Mouse (Mus musculus): ENCODE results near the gene Naif1. TPM values are rescaled to one million over a fixed set of nuclear protein-coding genes. Genes with fewer than 3 reads are reported as not detected.
"Not testable (repeated sequence)": the region's sequence is repeated elsewhere in the genome, so short reads cannot be mapped to it uniquely, and the experiment has no call there.

The Naif1 gene
- polyA plus RNA-seq, 1 experiment from 2014 or later = 2.9 TPM

DNA sequence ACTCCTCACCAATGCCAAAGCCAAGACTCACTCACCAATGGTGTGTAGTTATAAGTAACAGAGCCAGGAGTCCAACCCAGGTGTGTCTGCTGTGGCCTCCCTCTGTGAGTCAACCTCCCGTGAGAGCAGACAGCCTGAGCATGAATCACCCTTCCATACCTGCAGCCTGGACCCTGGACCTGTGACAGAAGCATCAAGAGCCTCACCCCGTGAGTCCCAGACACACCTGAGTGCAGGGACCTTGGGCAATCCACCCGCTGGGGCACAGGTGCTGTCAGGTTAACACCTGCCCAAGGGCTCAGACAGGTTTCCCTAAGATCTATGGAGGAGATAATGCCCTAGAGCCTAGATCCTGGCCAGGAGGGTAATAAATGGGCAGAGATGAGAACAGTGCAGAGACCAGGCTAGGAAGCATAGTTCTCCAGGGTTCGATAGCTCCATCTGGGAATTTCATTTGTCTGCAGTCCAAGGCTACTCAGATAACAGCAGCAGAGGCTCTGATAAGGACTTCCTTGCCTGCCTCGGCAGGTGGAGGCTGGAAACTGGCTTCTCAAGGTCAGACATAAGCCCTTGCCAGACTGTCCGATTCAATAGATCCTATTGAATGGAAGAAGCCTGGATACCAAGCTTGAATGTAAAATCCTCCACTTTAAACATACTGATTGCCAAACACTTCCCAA, 20.9 kb downstream of the Naif1 start:
- H3K4me2 ChIP-seq = no peak overlapping the region
- H3K4me1 ChIP-seq = no peaks in the 10 kb centered on the region
- no peak overlapping the region for H3K27ac ChIP-seq
- ATAC-seq = no peak
- H3K27me3 ChIP-seq (replicated peaks) = no peaks in the 10 kb centered on the region
- H3K9me3 ChIP-seq (replicated peaks) = no peaks in the 10 kb centered on the region
- no peaks in the 10 kb centered on the region for H3K36me3 ChIP-seq
- no peak overlapping the region for H3K9ac ChIP-seq
- WGBS (ENCODE audit: insufficient replicate concordance) = 54% methylated on average over 6 of the region's 6 CpGs
- H3K4me3 ChIP-seq = no peak overlapping the region

DNA sequence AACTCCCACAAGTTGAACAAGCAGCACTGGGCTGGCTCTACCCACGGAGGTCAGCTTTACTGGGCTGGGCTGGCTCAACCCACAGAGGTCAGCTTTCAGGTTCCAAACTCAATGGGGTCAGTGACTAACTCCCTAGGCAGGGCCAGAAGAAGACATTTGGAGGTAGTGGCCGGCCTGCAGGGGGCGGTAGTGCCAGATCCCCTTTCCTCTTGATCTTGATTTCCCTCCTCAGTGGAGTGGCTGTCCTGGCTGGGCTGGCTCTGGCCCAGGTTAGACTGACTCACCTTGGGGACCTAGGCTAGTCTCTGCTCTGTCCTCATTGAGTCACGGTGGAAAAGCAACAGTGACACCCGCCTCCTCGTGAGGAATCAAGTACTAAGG, 21.4 kb downstream of the Naif1 start:
- Histone ChIP-seq H3K27me3 (replicated peaks) (no peaks in the 10 kb centered on the region), H3K4me1 (no peaks in the 10 kb centered on the region), H3K36me3 (no peaks in the 10 kb centered on the region), H3K27ac (no peak overlapping the region), H3K9ac (no peak overlapping the region), H3K9me3 (replicated peaks) (no peaks in the 10 kb centered on the region), H3K4me3 (no peak overlapping the region), H3K4me2 (no peak overlapping the region)
- WGBS (ENCODE audit: insufficient replicate concordance) = 76% methylated on average over 6 of the region's 6 CpGs
- no peak for ATAC-seq

DNA sequence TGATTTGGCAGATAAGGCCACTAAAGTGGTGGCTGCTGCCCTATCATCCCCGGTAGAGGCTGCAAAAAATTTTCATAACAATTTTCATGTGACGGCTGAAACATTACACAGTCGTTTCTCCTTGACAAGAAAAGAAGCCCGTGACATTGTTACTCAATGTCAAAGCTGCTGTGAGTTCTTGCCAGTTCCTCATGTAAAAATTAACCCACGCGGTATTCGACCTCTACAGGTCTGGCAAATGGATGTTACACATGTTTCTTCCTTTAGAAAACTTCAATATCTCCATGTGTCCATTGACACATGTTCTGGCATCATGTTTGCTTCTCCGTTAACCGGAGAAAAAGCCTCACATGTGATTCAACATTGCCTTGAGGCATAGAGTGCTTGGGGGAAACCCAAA, 25.1 kb downstream of the Naif1 start:
- not testable (repeated sequence) for H3K36me3 ChIP-seq; H3K4me2 ChIP-seq; H3K27me3 ChIP-seq (replicated peaks); H3K9me3 ChIP-seq (replicated peaks); H3K9ac ChIP-seq; ATAC-seq; H3K4me3 ChIP-seq; H3K4me1 ChIP-seq; H3K27ac ChIP-seq
- 91% methylated on average over 4 of the region's 9 CpGs for WGBS (ENCODE audit: insufficient replicate concordance)

DNA sequence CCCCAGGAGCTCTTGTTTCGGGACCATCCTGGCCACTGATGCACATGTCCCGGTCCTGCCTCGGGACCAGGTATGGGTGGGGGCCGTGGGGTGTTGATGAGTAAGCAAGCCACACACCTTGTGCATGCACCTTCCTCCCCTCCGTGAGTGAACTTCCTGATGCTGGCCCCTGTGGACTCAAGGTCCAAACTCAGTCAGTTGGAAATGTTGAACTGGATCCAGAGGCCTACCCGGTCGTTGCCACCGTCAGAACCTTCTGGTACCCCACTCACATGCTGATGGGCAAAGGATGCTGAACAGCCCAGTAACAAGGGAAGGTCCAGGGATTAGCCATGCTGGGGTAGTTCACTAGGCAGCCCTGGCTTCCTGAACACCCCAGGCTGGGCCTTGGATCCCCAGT, 32.1 kb downstream of the Naif1 start:
- WGBS (ENCODE audit: insufficient replicate concordance) = 83% methylated on average over 8 of the region's 8 CpGs
- Histone ChIP-seq H3K36me3 (no peaks in the 10 kb centered on the region), H3K27me3 (replicated peaks) (no peaks in the 10 kb centered on the region), H3K4me3 (no peak overlapping the region), H3K9ac (no peak overlapping the region), H3K4me1 (peaks cover 17% of the 10 kb centered on the region), H3K27ac (no peak overlapping the region), H3K4me2 (no peak overlapping the region), H3K9me3 (replicated peaks) (no peaks in the 10 kb centered on the region)
- ATAC-seq = no peak

DNA sequence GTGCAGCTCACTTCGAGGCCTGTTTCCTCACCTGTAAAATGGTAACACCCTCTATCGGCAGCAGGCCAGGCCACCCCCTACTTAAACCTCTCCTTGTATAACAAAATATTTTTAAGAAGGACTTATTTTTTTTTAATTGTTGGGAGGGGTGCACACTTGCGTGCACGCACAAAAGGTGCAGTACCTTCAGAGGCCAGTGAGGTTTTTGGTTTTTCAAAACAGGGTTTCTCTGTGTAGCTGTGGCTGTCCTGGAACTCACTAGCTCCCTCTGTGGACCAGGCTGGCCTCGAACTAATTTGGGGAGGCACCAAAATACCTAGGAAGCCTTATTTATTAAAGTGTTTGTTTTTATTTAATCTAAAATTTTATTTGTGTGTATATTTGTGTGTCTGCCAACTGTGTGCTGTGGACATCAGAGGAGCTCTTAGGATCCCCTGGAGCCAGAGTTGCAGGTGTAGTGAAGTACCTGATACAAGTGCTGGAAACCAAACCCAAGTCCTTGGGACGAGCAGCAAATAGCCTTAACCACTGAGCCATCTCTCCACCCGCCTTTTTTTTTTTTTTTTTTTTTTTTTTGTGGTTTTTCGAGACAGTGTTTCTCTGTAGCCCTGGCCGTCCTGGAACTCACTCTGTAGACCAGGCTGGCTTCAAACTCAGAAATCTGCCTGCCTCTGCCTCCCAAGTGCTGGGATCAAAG, 33.1 kb downstream of the Naif1 start:
- Histone ChIP-seq H3K9me3 (replicated peaks) (no peaks in the 10 kb centered on the region), H3K36me3 (no peaks in the 10 kb centered on the region), H3K27ac (no peak overlapping the region), H3K4me3 (no peak overlapping the region), H3K4me2 (no peak overlapping the region), H3K9ac (no peak overlapping the region), H3K4me1 (peaks cover 17% of the 10 kb centered on the region), H3K27me3 (replicated peaks) (no peaks in the 10 kb centered on the region)
- 68% methylated on average over 9 of the region's 9 CpGs for WGBS (ENCODE audit: insufficient replicate concordance)
- ATAC-seq = no peak

DNA sequence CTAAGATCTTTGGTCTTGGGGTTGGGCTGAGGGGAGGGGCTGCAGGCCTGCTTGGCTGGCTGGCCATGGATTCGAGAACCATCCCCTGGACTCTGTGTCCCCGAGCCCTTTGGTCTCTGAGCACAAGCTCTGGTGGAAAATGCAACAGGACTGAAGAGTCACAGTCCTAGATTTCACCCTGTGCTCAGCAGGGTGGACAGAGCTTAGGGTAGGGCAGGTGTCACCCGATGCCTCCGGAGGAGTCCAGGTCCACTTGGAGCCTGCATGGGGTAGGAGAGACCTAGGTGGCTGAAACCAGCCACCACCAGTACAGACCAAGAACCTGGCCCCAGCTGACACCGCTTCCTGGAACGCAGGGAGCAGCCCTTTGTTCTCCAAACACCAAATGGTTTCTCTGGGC, 34.7 kb downstream of the Naif1 start:
- Histone ChIP-seq H3K9ac (no peak overlapping the region), H3K27me3 (replicated peaks) (no peaks in the 10 kb centered on the region)
- ATAC-seq = no peak

DNA sequence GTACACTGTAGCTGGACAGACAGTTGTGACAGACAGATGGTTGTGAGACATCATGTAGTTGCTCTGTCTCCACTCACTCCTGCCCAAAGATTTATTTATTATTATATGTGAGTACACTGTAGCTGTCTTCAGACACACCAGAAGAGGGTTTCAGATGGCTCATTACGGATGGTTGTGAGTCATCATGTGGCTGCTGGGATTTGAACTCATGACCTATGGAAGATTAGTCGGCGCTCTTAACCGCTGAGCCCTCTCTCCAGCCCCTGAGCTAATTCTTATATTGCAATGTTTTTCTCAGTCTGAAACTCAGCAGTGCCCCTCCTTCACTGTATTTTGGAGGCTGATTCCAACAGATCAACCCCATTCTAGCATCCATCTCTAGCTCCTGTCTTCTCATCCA, 35.5 kb downstream of the Naif1 start:
- no peak for ATAC-seq
- 91% methylated on average over 4 of the region's 4 CpGs for WGBS (ENCODE audit: insufficient replicate concordance)

More for the DNA sequence above, 34.7 kb downstream of the Naif1 start:
- H3K4me3 ChIP-seq = no peak overlapping the region
- WGBS (ENCODE audit: insufficient replicate concordance) = 71% methylated on average over 6 of the region's 6 CpGs
- H3K4me1 ChIP-seq = peaks cover 17% of the 10 kb centered on the region
- no peak overlapping the region for H3K4me2 ChIP-seq
- H3K27ac ChIP-seq = no peak overlapping the region
- H3K36me3 ChIP-seq = no peaks in the 10 kb centered on the region
- H3K9me3 ChIP-seq (replicated peaks) = no peaks in the 10 kb centered on the region

DNA sequence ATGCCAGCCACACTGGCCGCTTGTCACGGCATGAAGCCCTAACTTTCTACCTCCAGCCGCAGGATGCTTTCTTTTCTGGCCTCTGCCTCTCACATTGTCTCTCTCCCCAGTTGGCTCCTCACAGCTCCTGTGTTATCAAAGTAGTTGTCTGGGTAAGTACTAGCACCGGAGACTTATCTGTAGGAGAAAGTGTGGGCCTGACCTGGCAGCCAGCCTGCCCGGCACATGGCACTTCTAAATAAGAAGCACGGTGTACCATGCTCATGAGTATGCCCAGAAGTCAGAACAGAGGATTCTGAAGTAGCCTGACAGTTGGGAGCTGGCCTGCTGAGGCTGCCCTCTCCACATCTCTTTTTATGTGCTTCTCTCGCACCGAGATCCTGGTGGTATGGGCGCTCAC, 35.9 kb downstream of the Naif1 start:
- no peak overlapping the region for H3K4me2 ChIP-seq
- WGBS (ENCODE audit: insufficient replicate concordance) = 73% methylated on average over 9 of the region's 9 CpGs
- H3K27ac ChIP-seq = no peak overlapping the region
- H3K27me3 ChIP-seq (replicated peaks) = no peaks in the 10 kb centered on the region
- H3K9ac ChIP-seq = no peak overlapping the region
- ATAC-seq = no peak
- H3K4me3 ChIP-seq = no peak overlapping the region
- no peaks in the 10 kb centered on the region for H3K9me3 ChIP-seq (replicated peaks)
- H3K4me1 ChIP-seq = peaks cover 17% of the 10 kb centered on the region
- no peaks in the 10 kb centered on the region for H3K36me3 ChIP-seq

More for the DNA sequence above, 35.5 kb downstream of the Naif1 start:
- H3K4me1 ChIP-seq = peaks cover 17% of the 10 kb centered on the region
- no peaks in the 10 kb centered on the region for H3K27me3 ChIP-seq (replicated peaks)
- no peak overlapping the region for H3K27ac ChIP-seq
- H3K4me2 ChIP-seq = no peak overlapping the region
- no peak overlapping the region for H3K9ac ChIP-seq
- no peaks in the 10 kb centered on the region for H3K36me3 ChIP-seq
- H3K9me3 ChIP-seq (replicated peaks) = no peaks in the 10 kb centered on the region
- no peak overlapping the region for H3K4me3 ChIP-seq

DNA sequence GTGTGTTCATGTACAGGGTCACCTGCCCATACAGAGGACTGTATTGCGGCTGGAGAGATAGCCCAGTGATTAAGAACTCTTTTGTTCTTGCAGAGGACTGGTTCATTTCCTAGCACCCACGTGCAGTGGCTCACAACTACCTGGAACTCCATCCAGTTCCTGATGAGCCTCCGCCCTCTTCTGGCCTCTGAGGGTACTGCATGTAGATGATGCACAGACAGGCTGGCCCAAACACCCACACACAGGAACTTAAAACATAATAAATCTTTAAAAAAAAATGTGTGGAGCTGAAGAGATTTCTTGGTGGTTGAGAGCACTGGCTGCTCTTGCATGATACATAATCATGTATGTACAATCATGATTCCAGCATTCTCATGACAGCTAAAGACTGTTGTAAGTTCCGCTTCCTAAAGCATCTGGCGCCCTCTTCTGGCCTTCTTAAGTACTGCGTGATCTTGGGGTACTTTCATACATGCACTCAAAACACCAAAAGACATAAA, 36.9 kb downstream of the Naif1 start:
- no peak overlapping the region for H3K4me2 ChIP-seq
- H3K4me1 ChIP-seq = peaks cover 17% of the 10 kb centered on the region
- no peaks in the 10 kb centered on the region for H3K27me3 ChIP-seq (replicated peaks)
- no peak overlapping the region for H3K27ac ChIP-seq
- H3K9me3 ChIP-seq (replicated peaks) = no peaks in the 10 kb centered on the region
- no peaks in the 10 kb centered on the region for H3K36me3 ChIP-seq
- WGBS (ENCODE audit: insufficient replicate concordance) = 4% methylated on average over 6 of the region's 6 CpGs
- ATAC-seq = peak; percentile 71
- H3K4me3 ChIP-seq = no peak overlapping the region
- no peak overlapping the region for H3K9ac ChIP-seq

DNA sequence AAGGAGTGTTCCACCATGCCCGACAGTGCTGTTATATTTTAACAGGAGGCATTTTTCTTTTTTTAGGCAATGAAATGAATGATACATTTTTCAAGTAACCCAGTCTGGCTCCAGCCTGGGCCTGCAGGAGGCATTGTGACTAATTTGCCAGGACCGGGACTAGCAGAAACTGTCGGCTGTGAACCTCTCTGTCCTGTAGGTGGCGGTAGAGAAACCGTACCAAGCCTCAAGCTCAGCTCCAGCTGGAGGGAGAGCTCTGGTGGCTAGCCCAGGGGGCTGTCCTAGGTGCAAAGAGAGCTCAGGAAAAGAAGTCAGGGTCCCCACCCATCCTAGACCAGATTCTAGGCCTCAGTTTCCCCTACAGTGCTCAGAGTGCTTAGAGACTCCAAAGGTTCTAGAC, 38.4 kb downstream of the Naif1 start:
- H3K4me2 ChIP-seq = no peak overlapping the region
- no peak overlapping the region for H3K4me3 ChIP-seq
- 2% methylated on average over 5 of the region's 5 CpGs for WGBS (ENCODE audit: insufficient replicate concordance)
- no peaks in the 10 kb centered on the region for H3K36me3 ChIP-seq
- no peak; the same call in 1 of the 2 replicates for ATAC-seq
- no peak overlapping the region for H3K9ac ChIP-seq
- H3K27me3 ChIP-seq (replicated peaks) = no peaks in the 10 kb centered on the region
- H3K27ac ChIP-seq = no peak overlapping the region
- H3K4me1 ChIP-seq = peaks cover 26% of the 10 kb centered on the region
- H3K9me3 ChIP-seq (replicated peaks) = no peaks in the 10 kb centered on the region

DNA sequence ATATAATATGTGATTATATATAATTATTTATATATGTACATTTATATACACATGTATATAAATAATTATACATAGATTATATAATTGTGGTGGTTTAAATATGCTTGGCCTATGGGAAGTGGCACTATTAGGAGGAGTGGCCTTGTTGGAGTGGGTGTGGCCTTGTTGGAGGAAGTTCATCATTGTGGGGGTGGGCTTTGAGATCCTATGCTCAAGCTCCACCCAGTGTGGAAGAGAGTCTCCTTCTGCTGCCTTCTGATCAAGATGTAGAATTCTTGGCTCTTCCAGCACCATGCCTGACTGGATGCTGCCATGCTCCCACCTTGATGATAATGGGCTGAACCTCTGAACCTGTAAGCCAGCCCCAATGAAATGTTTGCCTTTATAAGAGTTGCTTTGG, 40.5 kb downstream of the Naif1 start:
- H3K4me2 ChIP-seq; ATAC-seq; H3K27me3 ChIP-seq (replicated peaks); H3K9ac ChIP-seq; H3K9me3 ChIP-seq (replicated peaks); H3K4me3 ChIP-seq; H3K27ac ChIP-seq; H3K36me3 ChIP-seq: not testable (repeated sequence)
- peaks cover 40% of the 10 kb centered on the region for H3K4me1 ChIP-seq

DNA sequence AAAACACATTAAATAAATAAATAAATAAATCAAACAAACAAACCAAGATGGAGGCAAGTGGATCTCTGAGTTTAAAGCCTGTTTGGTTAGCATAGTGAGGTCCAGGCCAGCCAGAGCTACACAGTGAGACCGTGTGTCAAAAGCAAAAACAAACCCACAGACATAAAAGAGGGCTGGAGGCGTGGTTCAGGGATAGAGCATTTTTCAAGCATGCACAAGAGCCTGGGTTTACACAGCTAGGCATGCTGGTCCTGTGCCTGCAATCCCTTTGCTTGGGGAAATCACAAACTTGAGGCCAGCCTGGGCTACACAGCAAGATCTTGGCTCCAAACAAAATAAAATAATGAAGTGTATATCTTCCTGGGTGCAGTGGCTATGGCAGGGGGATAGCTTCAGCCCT, 42.4 kb downstream of the Naif1 start:
- no peak for ATAC-seq
- no peak overlapping the region for H3K27ac ChIP-seq
- no peaks in the 10 kb centered on the region for H3K36me3 ChIP-seq
- no peak overlapping the region for H3K4me2 ChIP-seq
- H3K9ac ChIP-seq = no peak overlapping the region
- H3K27me3 ChIP-seq (replicated peaks) = no peaks in the 10 kb centered on the region
- peaks cover 37% of the 10 kb centered on the region for H3K4me1 ChIP-seq
- WGBS (ENCODE audit: insufficient replicate concordance) = 64% methylated on average over 2 of the region's 2 CpGs
- H3K9me3 ChIP-seq (replicated peaks) = no peaks in the 10 kb centered on the region
- no peak overlapping the region for H3K4me3 ChIP-seq
